Comparison of ENCODE assay signal across 9 mouse cellular contexts in genomic region chr5:96373567-96373985, GRCm38 (mm10). TPM values are rescaled to one million over a fixed set of nuclear protein-coding genes. Genes with fewer than 3 reads are reported as not detected.
DNase-seq lines count a peak whose midpoint lies in the region; ATAC-seq and TF ChIP-seq lines count a peak whose summit lies in the region.
"Had no signal": no experiment of that assay in that cellular context is flagged by ENCODE, and none has a peak within 500 bp of the region (broad histone marks: within the 10 kb centered on the region; RNA-seq: fewer than 3 reads in every experiment).

Gene Fras1, plus strand, starts transcription at chr5:96373955.

- intact Hi-C loops in heart, adult 2 months (cut with DNase I), result loop anchor here (10.0 kb wide), 1 partner anchor 311 kb away; no protein-coding TSS in a partner anchor
- intact Hi-C loops in heart, postnatal 25 days (cut with DNase I), result no loop called here

- TF ChIP-seq EP300 in heart, adult 2 months (IDR thresholded peaks at IDR 0.05; ENCODE audit: insufficient read depth, low read depth, low read length), result no peak
- no peak for TF ChIP-seq EP300 in liver, embryonic 14.5 days (IDR thresholded peaks at IDR 0.05; ENCODE audit: low read depth)

- WGBS in heart, adult 2 months, result 3% methylated on average over 16 of the region's 16 CpGs
- WGBS in forebrain, embryonic 16.5 days, result under 1% methylated on average over 16 of the region's 16 CpGs
- WGBS in kidney, embryonic 16.5 days, result under 1% methylated on average over 16 of the region's 16 CpGs
- WGBS in liver, embryonic 14.5 days (ENCODE audit: insufficient replicate concordance), result 1% methylated on average over 16 of the region's 16 CpGs

- H3K9ac ChIP-seq in heart, adult 2 months (ENCODE audit: low read depth, low read length), result peak within 1 kb of the TSS; percentile 48
- peak within 1 kb of the TSS; percentile 66 for H3K9ac ChIP-seq in forebrain, embryonic 16.5 days (replicated peaks; ENCODE audit: low read depth, low read length)
- peak within 1 kb of the TSS; percentile 82 for H3K9ac ChIP-seq in kidney, embryonic 16.5 days (replicated peaks; ENCODE audit: low read length)
- H3K9ac ChIP-seq in liver, embryonic 14.5 days (replicated peaks), result no peak within 1 kb of the TSS

- H3K4me3 ChIP-seq in heart, adult 2 months, result peak within 1 kb of the TSS; percentile 46
- peak within 1 kb of the TSS; percentile 71 for H3K4me3 ChIP-seq in forebrain, embryonic 16.5 days (replicated peaks; ENCODE audit: low read length)
- peak within 1 kb of the TSS; percentile 82 for H3K4me3 ChIP-seq in kidney, embryonic 16.5 days (ENCODE audit: low read length)
- H3K4me3 ChIP-seq in liver, embryonic 14.5 days (ENCODE audit: insufficient read depth in 1 of 2, low read depth in 2 of 2, low read length in 2 of 2), result peak within 1 kb of the TSS; percentile 40 to 50

- H3K4me2 ChIP-seq in forebrain, embryonic 16.5 days (ENCODE audit: low read length), result peak within 1 kb of the TSS; percentile 99
- peak within 1 kb of the TSS; percentile 84 for H3K4me2 ChIP-seq in kidney, embryonic 16.5 days (replicated peaks; ENCODE audit: low read depth, low read length)
- H3K4me2 ChIP-seq in liver, embryonic 14.5 days (ENCODE audit: low read depth), result peak within 1 kb of the TSS; percentile 50

- no peak within 1 kb of the TSS for H3K27ac ChIP-seq in heart, adult 2 months
- H3K27ac ChIP-seq in forebrain, embryonic 16.5 days (ENCODE audit: low read length), result peak within 1 kb of the TSS; percentile 60
- H3K27ac ChIP-seq in kidney, embryonic 16.5 days (ENCODE audit: low read length), result peak within 1 kb of the TSS; percentile 90
- no peak within 1 kb of the TSS for H3K27ac ChIP-seq in liver, embryonic 14.5 days

- no peaks in the 10 kb centered on the region for H3K79me2 ChIP-seq in heart, adult 2 months (replicated peaks; ENCODE audit: control insufficient read depth, insufficient read depth, low read length)

- no peaks in the 10 kb centered on the region for H3K9me3 ChIP-seq in forebrain, embryonic 16.5 days (ENCODE audit: control insufficient read depth, low read length)
- H3K9me3 ChIP-seq in kidney, embryonic 16.5 days (ENCODE audit: low read length), result no peaks in the 10 kb centered on the region
- H3K9me3 ChIP-seq in liver, embryonic 14.5 days (ENCODE audit: control insufficient read depth, low read length), result no peaks in the 10 kb centered on the region

- TF ChIP-seq CTCF in heart, adult 2 months (IDR thresholded peaks at IDR 0.05), result no peak
- TF ChIP-seq CTCF in liver, embryonic 14.5 days (IDR thresholded peaks at IDR 0.05; ENCODE audit: low read depth), result no peak

- H3K27me3 ChIP-seq in heart, adult 2 months (ENCODE audit: control insufficient read depth, insufficient read depth, low read length), result no peaks in the 10 kb centered on the region; the same call in 1 of the 2 replicates
- H3K27me3 ChIP-seq in forebrain, embryonic 16.5 days (replicated peaks; ENCODE audit: control insufficient read depth, insufficient read depth, low read length), result peaks cover 2% of the 10 kb centered on the region; the same call in 1 of the 2 replicates
- no peaks in the 10 kb centered on the region for H3K27me3 ChIP-seq in kidney, embryonic 16.5 days (ENCODE audit: insufficient read depth, low read length)
- H3K27me3 ChIP-seq in liver, embryonic 14.5 days (ENCODE audit: control insufficient read depth, insufficient read depth, low read length), result peaks cover 31% of the 10 kb centered on the region

- no peaks in the 10 kb centered on the region for H3K36me3 ChIP-seq in heart, adult 2 months (ENCODE audit: control insufficient read depth, insufficient read depth, low read length)
- no peaks in the 10 kb centered on the region for H3K36me3 ChIP-seq in forebrain, embryonic 16.5 days (ENCODE audit: control insufficient read depth, insufficient read depth)
- no peaks in the 10 kb centered on the region for H3K36me3 ChIP-seq in kidney, embryonic 16.5 days (ENCODE audit: insufficient read depth, low read length)
- H3K36me3 ChIP-seq in liver, embryonic 14.5 days (replicated peaks; ENCODE audit: control insufficient read depth, insufficient read depth, low read depth), result no peaks in the 10 kb centered on the region

- ATAC-seq in forebrain, embryonic 16.5 days, result no peak; the same call in 1 of the 2 replicates
- ATAC-seq in kidney, embryonic 16.5 days (ENCODE audit: low FRiP score, low TSS enrichment), result peak; percentile 32
- no peak for ATAC-seq in liver, embryonic 14.5 days (ENCODE audit: insufficient read depth)

- DNase-seq in heart, adult 2 months, result peak in 1 of 2 experiments; percentile 3
- no peak for DNase-seq in heart, postnatal 25 days (ENCODE audit: low spot score)
- peak; percentile 64 for DNase-seq in ZHBTc4 (ENCODE audit: low read depth, low spot score)
- DNase-seq in liver, embryonic 14.5 days (ENCODE audit: low read depth in 3 of 3, low spot score in 3 of 3), result no peak
- DNase-seq in right cerebral cortex, postnatal 4 days, result peak; percentile 33
- DNase-seq in ovary, postnatal 10 days (ENCODE audit: low spot score), result no peak

- no peaks in the 10 kb centered on the region for H3K4me1 ChIP-seq in heart, adult 2 months (ENCODE audit: control insufficient read depth, insufficient read depth, low read length)
- peaks cover 18% of the 10 kb centered on the region for H3K4me1 ChIP-seq in forebrain, embryonic 16.5 days (replicated peaks; ENCODE audit: control insufficient read depth, insufficient read depth, low read length)
- H3K4me1 ChIP-seq in kidney, embryonic 16.5 days (ENCODE audit: insufficient read depth, low read length), result peaks cover 20% of the 10 kb centered on the region
- no peaks in the 10 kb centered on the region for H3K4me1 ChIP-seq in liver, embryonic 14.5 days (replicated peaks; ENCODE audit: control insufficient read depth in 2 of 2, insufficient read depth in 2 of 2, low read length in 1 of 2)

- no peak for TF ChIP-seq POLR2A in heart, adult 2 months (IDR thresholded peaks at IDR 0.05; ENCODE audit: insufficient read depth, low read depth, low read length)

RNA-seq across cellular contexts. Expression of gene Fras1, which starts in this region (rescaled TPM):
- total RNA-seq in heart, adult 2 months (2021), result 1 to 10 TPM; 1.3 to 1.6 TPM
- polyA plus RNA-seq in heart, adult 2 months (2012; rRNA removed), result 1.00 and 1.2 TPM in 2 replicates
- total RNA-seq in heart, postnatal 25 days (2021), result 1 to 10 TPM; 2.5 to 4.0 TPM
- 2.8 and 3.4 TPM in 2 replicates for polyA plus RNA-seq in forebrain, embryonic 16.5 days (2015; fragmentation: Nextera tagmentation; extraction: Ambion mirVana)
- polyA plus RNA-seq in kidney, embryonic 16.5 days (2015; fragmentation: Nextera tagmentation; extraction: Ambion mirVana), result 30.3 and 42.2 TPM in 2 replicates
- polyA plus RNA-seq in liver, embryonic 14.5 days (2012; rRNA removed), result 0.41 and 0.46 TPM in 2 replicates
- 1.1 TPM in 2 replicates for polyA plus RNA-seq in liver, embryonic 14.5 days (2014; fragmentation: Nextera tagmentation; extraction: Ambion mirVana)
- total RNA-seq: neutrophil, adult 5-6 weeks had no signal

Comparison
In these comparisons a context has a peak if more than half of its experiments do, and no peak if none do; other contexts are left out.
1. DNase-seq: peak in ZHBTc4 (single experiment) and right cerebral cortex, postnatal 4 days (single experiment); none in heart, postnatal 25 days (single experiment), liver, embryonic 14.5 days (0 of 3) and ovary, postnatal 10 days (single experiment).
2. H3K27ac ChIP-seq: peak in forebrain, embryonic 16.5 days (single experiment) and kidney, embryonic 16.5 days (single experiment); none in heart, adult 2 months (single experiment) and liver, embryonic 14.5 days (single experiment).
3. Peak in every context shown above with its lines, with median percentiles within 50 percentile points of each other: H3K4me3 ChIP-seq and H3K4me2 ChIP-seq.